ENCODE assay signal across 37 mouse cellular contexts in genomic region chr12:105280076-105280475, GRCm38 (mm10). TPM values are rescaled to one million over a fixed set of nuclear protein-coding genes. Genes with fewer than 3 reads are reported as not detected.
DNase-seq lines count a peak whose midpoint lies in the region; ATAC-seq lines count a peak whose summit lies in the region.
"Had no signal": no experiment of that assay in that cellular context is flagged by ENCODE, and none has a peak within 500 bp of the region (broad histone marks: within the 10 kb centered on the region; RNA-seq: fewer than 3 reads in every experiment).

No protein-coding gene starts in this region.

- no peak overlapping the region for H3K27ac ChIP-seq in kidney, embryonic 14.5 days (ENCODE audit: low read depth, low read length)
- H3K27ac ChIP-seq: forebrain, embryonic 12.5 days; heart, adult 2 months; limb, embryonic 10.5 days; limb, embryonic 15.5 days; liver, embryonic 13.5 days; macrophage; midbrain, embryonic 15.5 days had no signal

- H3K9me3 ChIP-seq in kidney, embryonic 14.5 days (ENCODE audit: control insufficient read depth, low read length): no peaks in the 10 kb centered on the region
- H3K9me3 ChIP-seq: forebrain, embryonic 12.5 days; limb, embryonic 10.5 days; limb, embryonic 15.5 days; liver, embryonic 13.5 days; midbrain, embryonic 15.5 days had no signal

- intact Hi-C loops in left cerebral cortex, postnatal 4 days (cut with DNase I): no loop called here
- intact Hi-C loops in left cerebral cortex, postnatal 25 days (cut with DNase I): no loop called here

- H3K4me3 ChIP-seq in kidney, embryonic 14.5 days (ENCODE audit: low read length): no peak overlapping the region
- H3K4me3 ChIP-seq: erythroblast, embryonic 14.5 days; forebrain, embryonic 12.5 days; heart, adult 2 months; limb, embryonic 10.5 days; limb, embryonic 15.5 days; liver, embryonic 13.5 days; midbrain, embryonic 15.5 days had no signal

- WGBS in kidney, embryonic 14.5 days: 20% methylated on average over 10 of the region's 10 CpGs

- H3K27me3 ChIP-seq in kidney, embryonic 14.5 days (ENCODE audit: control insufficient read depth, insufficient read depth, low read length): peaks cover 8% of the 10 kb centered on the region; the same call in 1 of the 2 replicates
- H3K27me3 ChIP-seq: liver, embryonic 13.5 days; midbrain, embryonic 15.5 days had no signal

- peak; percentile 83 for ATAC-seq in kidney, embryonic 14.5 days (ENCODE audit: low FRiP score, low TSS enrichment)
- ATAC-seq in erythroid progenitor cell, adult 5-6 weeks (replicated peaks; ENCODE audit: low FRiP score, poor library complexity, severe bottlenecking): no peak
- ATAC-seq: forebrain, postnatal 0 days; intestine, embryonic 16.5 days; midbrain, embryonic 15.5 days had no signal

- H3K4me2 ChIP-seq in kidney, embryonic 14.5 days (replicated peaks; ENCODE audit: low read depth, low read length): no peak overlapping the region
- H3K4me2 ChIP-seq: forebrain, embryonic 12.5 days; limb, embryonic 15.5 days; liver, embryonic 13.5 days; midbrain, embryonic 15.5 days had no signal

- DNase-seq in kidney, adult 11 months: no peak
- DNase-seq in left cerebral cortex, postnatal 4 days: peak; percentile 68
- DNase-seq in left cerebral cortex, postnatal 25 days (ENCODE audit: low spot score in 2 of 2): no peak
- DNase-seq in cerebellum, adult 8-10 months: peak; percentile 48
- peak; percentile 70 to 82 for DNase-seq in cerebellum, postnatal 25 days
- DNase-seq in testis, postnatal 10 days (ENCODE audit: low spot score): no peak
- DNase-seq: adrenal gland, postnatal 14 days; forebrain, postnatal 0 days; heart, adult 2 months; kidney, postnatal 36 days; liver, embryonic 13.5 days; lung, adult 2 months; lung, postnatal 10 days; right cerebral cortex, adult 18-20 months; right cerebral cortex, postnatal 4 days; thymus, postnatal 4 days had no signal

- no peaks in the 10 kb centered on the region for H3K36me3 ChIP-seq in kidney, embryonic 14.5 days (ENCODE audit: control insufficient read depth, insufficient read depth, low read length)
- H3K36me3 ChIP-seq: forebrain, embryonic 12.5 days; limb, embryonic 10.5 days; limb, embryonic 15.5 days; liver, embryonic 13.5 days; midbrain, embryonic 15.5 days had no signal

- no peak overlapping the region for H3K9ac ChIP-seq in kidney, embryonic 14.5 days (ENCODE audit: low read depth, low read length)
- H3K9ac ChIP-seq: forebrain, embryonic 12.5 days; forebrain, postnatal 0 days; limb, embryonic 15.5 days; liver, embryonic 13.5 days; midbrain, embryonic 15.5 days had no signal

- 0 out of 2 replicates have a peak, but pooled peaks cover 4% of the 10 kb centered on the region for H3K4me1 ChIP-seq in kidney, embryonic 14.5 days (ENCODE audit: control insufficient read depth, insufficient read depth, low read length)
- H3K4me1 ChIP-seq: limb, embryonic 15.5 days; liver, embryonic 13.5 days had no signal

RNA-seq across cellular contexts. Expression of gene Tunar, which starts 53.6 kb away (rescaled TPM):
- 0.09 and 0.10 TPM in 2 replicates for polyA plus RNA-seq in kidney, embryonic 14.5 days (2014; fragmentation: Nextera tagmentation; extraction: Ambion mirVana)
- total RNA-seq in left cerebral cortex, postnatal 4 days (2021): 10 to 100 TPM; 20.1 to 21.1 TPM
- 10 to 100 TPM; 11.1 to 12.1 TPM for total RNA-seq in left cerebral cortex, postnatal 25 days (2021)
- not detected in 2 replicates for total RNA-seq in erythroid progenitor cell, adult 5-6 weeks (2015; ENCODE audit: low replicate concordance)
- total RNA-seq in erythroid progenitor cell, adult 5-6 weeks (2017; ENCODE audit: low replicate concordance): not detected in 2 replicates
- total RNA-seq: gastrocnemius, adult 8-10 months; gastrocnemius, postnatal 4 days; heart, postnatal 25 days had no signal
- polyA plus RNA-seq: erythroblast, embryonic 14.5 days; heart, adult 2 months; heart, embryonic 14.5 days; lung, adult 2 months; macrophage; thymus, postnatal 0 days had no signal

RNA-seq across cellular contexts. Expression of gene Tcl1, which starts 57.5 kb away (rescaled TPM):
- not detected in 2 replicates for polyA plus RNA-seq in kidney, embryonic 14.5 days (2014; fragmentation: Nextera tagmentation; extraction: Ambion mirVana)
- not detected for total RNA-seq in left cerebral cortex, postnatal 4 days (2021)
- total RNA-seq in left cerebral cortex, postnatal 25 days (2021): not detected
- total RNA-seq in erythroid progenitor cell, adult 5-6 weeks (2015; ENCODE audit: low replicate concordance): not detected in 2 replicates
- total RNA-seq in erythroid progenitor cell, adult 5-6 weeks (2017; ENCODE audit: low replicate concordance): not detected in 2 replicates
- total RNA-seq: adrenal gland, postnatal 14 days; forebrain, postnatal 0 days; gastrocnemius, adult 8-10 months; gastrocnemius, postnatal 4 days; heart, adult 2 months; heart, postnatal 25 days; layer of hippocampus, adult 8-10 months; layer of hippocampus, postnatal 25 days; left cerebral cortex, adult 8-10 months had no signal
- polyA plus RNA-seq: cortical plate, adult 2 months; embryonic facial prominence, embryonic 14.5 days; erythroblast, embryonic 14.5 days; forebrain, embryonic 12.5 days; forebrain, postnatal 0 days; heart, adult 2 months; heart, embryonic 14.5 days; hindbrain, embryonic 11.5 days; intestine, embryonic 16.5 days; limb, embryonic 10.5 days; limb, embryonic 15.5 days; liver, embryonic 13.5 days; lung, adult 2 months; macrophage; midbrain, embryonic 15.5 days; neural tube, embryonic 11.5 days; thymus, postnatal 0 days had no signal

Comparison
In these comparisons a context has a peak if more than half of its experiments do, and no peak if none do; other contexts are left out.
1. DNase-seq: peak in left cerebral cortex, postnatal 4 days (single experiment), cerebellum, adult 8-10 months (single experiment) and cerebellum, postnatal 25 days (2 of 2); none in kidney, adult 11 months (single experiment), left cerebral cortex, postnatal 25 days (0 of 2) and testis, postnatal 10 days (single experiment).
2. RNA of gene Tunar, which starts 53.6 kb away (total RNA-seq): 20.1 to 21.1 TPM in left cerebral cortex, postnatal 4 days and 11.1 to 12.1 TPM in left cerebral cortex, postnatal 25 days; not detected in erythroid progenitor cell, adult 5-6 weeks; every median in the first group is over 10 times any median in the second.